Mouse (Mus musculus) retina, postnatal 1 day (tissue): Measurements from ENCODE around the gene Sh3glb1.

ENCODE experiments used
- DNase-seq: peaks from one replicate; pipeline ENCODE4 v3.0.0-alpha.2; 2012

The Sh3glb1 gene

GRCm38 (mm10) chr3:144668949-144669348, 51.2 kb downstream of the Sh3glb1 start:
- DNase-seq: no peak

DNA sequence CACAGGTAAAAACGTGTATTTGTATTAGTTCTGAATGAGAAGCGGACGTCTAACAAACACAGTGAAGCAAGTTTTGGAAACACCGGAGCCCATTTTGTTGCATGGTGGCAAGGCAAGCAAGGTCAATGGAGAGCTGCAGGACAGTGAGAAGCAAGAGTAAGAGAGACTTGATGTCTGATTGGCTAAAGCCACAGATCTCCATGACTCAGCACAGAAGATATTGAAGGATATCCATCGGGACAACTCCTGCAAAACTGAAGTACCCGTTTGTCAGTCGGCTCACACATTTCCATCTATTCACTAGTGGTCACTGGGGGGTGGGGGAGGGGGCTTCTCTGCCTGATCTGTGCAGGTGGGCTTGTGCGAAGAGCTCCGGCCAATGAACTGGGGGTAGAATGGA, 52.1 kb downstream of the Sh3glb1 start:
- DNase-seq: no peak

DNA sequence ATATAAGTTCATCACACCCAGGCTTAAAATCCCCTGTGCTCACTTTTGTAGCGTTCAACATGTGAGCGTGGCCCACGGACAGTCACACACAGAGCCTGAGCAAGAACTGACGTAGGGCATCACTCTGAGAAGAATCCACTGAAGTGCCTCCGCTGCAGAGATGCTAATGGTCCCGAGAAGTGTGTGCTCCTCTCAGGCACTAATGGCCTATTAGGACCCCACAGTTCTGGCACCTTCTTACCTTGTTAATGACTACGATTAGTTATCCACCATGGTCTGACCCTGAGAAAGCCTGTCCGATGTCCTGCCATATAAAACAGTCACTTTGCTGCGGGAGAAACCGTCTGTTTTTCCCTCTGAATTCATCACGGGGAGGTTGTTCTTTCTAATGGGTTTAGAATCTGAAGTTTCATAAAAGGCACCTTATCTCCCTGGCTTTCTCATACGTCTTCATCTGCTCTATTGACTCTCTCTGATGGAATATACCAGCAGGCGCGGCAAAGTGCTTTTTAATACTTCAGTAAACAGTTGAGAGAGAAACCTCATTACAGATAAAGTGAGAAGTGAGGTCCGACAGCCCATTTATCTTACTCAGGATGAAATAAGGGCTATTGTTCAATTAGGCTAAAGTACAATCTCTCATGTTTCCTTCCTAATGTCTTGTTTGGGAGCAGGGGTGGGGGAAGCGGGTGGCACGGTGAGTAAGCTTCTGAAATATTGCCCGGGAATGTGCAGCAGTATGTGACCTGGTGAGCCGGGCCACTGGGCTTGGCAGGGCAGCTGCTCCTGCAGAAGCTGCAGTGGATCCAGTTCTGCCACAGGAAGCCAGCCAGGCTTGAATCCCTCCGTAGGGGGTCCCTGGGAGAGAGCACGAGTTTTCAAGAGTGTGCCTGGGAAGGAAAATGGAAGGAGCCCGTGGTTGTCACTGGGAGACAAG, 55.5 kb downstream of the Sh3glb1 start:
- peak; percentile 53 for DNase-seq

- no peak for DNase-seq
Measured at GRCm38 (mm10) chr3:144663415-144664093, 56.6 kb downstream of the Sh3glb1 start.

DNA sequence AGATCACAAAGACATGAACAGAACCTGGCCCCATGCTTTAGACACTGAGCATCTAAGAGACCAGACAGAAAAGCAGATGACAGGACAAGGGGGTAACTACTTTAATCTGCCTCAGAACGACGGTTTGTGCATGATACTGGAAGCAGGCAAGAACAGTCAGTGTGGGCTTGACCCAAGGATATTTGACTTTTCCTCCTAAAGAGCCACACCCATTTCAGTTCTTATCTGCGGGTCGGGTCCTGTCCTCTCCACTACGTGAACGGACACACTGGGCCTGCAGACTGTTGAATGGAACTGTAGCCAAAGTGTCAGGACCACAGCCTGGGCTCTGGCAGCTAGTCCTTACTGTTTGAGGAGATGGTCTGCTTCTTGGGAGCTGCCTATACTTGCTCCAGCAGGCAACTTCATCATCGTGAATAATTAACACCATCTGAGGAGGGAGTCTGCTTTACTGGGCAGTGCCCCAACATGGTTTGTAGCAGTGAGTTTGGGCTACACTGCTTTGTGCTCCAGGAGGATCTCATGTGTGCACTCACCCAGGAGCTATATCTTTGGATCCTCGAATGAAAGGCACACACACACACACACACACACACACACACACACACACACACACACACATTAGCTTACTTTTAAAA, 57.8 kb downstream of the Sh3glb1 start:
- DNase-seq: no peak

DNA sequence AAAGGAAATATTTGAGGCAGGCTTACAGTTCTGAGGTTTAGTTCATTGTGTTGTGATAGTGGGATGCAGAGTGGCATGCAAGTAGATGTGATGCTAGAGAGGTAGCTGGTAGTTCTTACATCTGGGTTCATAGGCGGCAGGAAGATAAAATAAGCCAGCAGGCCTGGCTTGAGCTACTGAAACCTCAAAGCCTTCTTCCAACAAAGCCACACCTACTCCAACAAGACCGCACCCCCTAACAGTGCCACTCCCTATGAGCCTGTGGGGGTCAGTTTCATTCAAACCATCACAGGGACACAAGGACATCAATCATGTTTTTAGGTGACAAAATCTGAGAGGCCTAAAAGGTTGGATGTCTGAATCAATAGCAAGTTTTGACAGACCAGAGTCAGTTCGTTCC, 58.7 kb downstream of the Sh3glb1 start:
- no peak for DNase-seq

DNA sequence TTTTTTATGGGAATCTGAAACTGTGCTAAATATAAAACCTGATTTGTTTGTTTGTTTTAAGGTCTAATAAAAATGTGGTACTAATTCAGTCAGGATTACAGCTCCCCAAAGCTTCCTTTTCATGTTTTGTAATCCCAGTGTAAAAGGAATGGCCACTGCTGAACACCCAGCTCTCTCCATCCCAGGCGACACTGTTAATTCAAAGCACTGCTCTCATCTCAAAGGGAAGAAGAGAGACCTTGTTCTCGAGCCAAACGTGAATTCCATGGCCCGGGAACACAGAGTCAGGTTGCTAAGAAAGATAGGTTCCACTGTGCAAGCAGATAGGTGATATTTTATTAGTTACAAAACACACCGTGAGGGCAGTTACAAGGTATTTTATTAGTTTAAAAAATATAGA, 75.9 kb downstream of the Sh3glb1 start:
- DNase-seq: no peak

GRCm38 (mm10) chr3:144643301-144643871, 76.7 kb downstream of the Sh3glb1 start:
- peak; percentile 89 for DNase-seq

GRCm38 (mm10) chr3:144642141-144642540, 78.0 kb downstream of the Sh3glb1 start:
- DNase-seq: no peak

DNA sequence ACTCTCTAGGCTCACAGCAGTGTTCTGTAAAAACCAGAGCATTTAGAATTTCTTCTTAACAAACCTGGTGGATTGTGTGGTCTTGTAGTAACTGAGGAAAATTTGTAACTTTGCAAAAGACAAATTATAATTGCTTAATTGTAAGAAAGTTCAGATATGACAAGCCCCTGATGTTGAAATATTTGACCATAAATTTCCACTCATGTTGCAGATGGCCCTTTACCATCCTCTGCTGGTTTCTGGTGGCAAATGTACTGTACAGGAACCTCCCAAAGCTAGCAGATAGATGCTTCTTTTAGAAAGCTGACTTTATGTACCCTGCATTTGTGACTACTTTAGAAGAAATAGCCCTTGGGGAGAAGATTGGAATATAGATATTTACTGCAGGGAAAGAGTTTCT, 80.1 kb downstream of the Sh3glb1 start:
- no peak for DNase-seq

- no peak for DNase-seq
Measured at GRCm38 (mm10) chr3:144639387-144639786, 80.7 kb downstream of the Sh3glb1 start.

DNA sequence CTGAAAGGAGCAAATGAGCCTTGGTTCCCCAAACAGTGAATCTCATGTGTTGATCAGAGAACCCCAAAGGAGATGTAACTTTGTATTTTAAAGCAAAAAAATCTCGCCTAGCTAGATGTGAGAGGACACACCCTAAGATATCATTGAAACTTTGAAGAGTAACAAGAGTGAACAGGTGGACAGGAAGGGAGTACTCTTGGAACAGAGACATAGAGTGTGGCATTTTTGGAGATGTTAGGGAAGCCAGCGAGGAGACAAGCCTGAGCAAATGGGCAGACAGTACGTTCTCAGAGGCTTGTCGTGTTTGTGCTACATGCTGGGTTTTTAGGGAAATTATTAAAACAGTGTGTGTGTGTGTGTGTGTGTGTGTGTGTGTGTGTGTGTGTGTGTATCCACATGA, 82.0 kb downstream of the Sh3glb1 start:
- no peak for DNase-seq

- no peak for DNase-seq
Measured at GRCm38 (mm10) chr3:144635236-144635635, 84.9 kb downstream of the Sh3glb1 start.
